Mouse (Mus musculus) ES-CJ7 (cell line): ENCODE results near the gene Maml2.

Source experiments
- DNase-seq: peaks from one replicate; pipeline ENCODE4 v3.0.0; 2011; ENCODE audit warnings: low read depth, low spot score

The Maml2 gene

GRCm38 (mm10) chr9:13446703-13447285, 149.0 kb downstream of the Maml2 start, which contains the start of gene Gm17571:
Gene Gm17571 (minus strand): TSS chr9:13446753.
- DNase-seq = no peak

GRCm38 (mm10) chr9:13448716-13449115, 151.0 kb downstream of the Maml2 start:
- DNase-seq = no peak

- DNase-seq = no peak
Measured at GRCm38 (mm10) chr9:13454651-13455123, 156.9 kb downstream of the Maml2 start.

- no peak for DNase-seq
Measured at GRCm38 (mm10) chr9:13455231-13455630, 157.5 kb downstream of the Maml2 start.

GRCm38 (mm10) chr9:13457774-13458173, 160.0 kb downstream of the Maml2 start:
- no peak for DNase-seq

- DNase-seq = no peak
Measured at GRCm38 (mm10) chr9:13459371-13459770, 161.6 kb downstream of the Maml2 start.

- no peak for DNase-seq
Measured at GRCm38 (mm10) chr9:13460012-13460411, 162.3 kb downstream of the Maml2 start.

- DNase-seq = no peak
Measured at GRCm38 (mm10) chr9:13460926-13461325, 163.2 kb downstream of the Maml2 start.

- no peak for DNase-seq
Measured at GRCm38 (mm10) chr9:13465358-13466020, 167.7 kb downstream of the Maml2 start.

- DNase-seq = no peak
Measured at GRCm38 (mm10) chr9:13466351-13466750, 168.6 kb downstream of the Maml2 start.

GRCm38 (mm10) chr9:13466816-13467215, 169.1 kb downstream of the Maml2 start:
- DNase-seq = no peak

GRCm38 (mm10) chr9:13467745-13468144, 170.0 kb downstream of the Maml2 start:
- no peak for DNase-seq

- DNase-seq = no peak
Measured at GRCm38 (mm10) chr9:13468778-13469177, 171.0 kb downstream of the Maml2 start.

GRCm38 (mm10) chr9:13470013-13470412, 172.3 kb downstream of the Maml2 start:
- DNase-seq = no peak

- DNase-seq = no peak
Measured at GRCm38 (mm10) chr9:13474951-13475350, 177.2 kb downstream of the Maml2 start.

- no peak for DNase-seq
Measured at GRCm38 (mm10) chr9:13479275-13479674, 181.5 kb downstream of the Maml2 start.

- DNase-seq = no peak
Measured at GRCm38 (mm10) chr9:13483199-13484068, 185.7 kb downstream of the Maml2 start.

- no peak for DNase-seq
Measured at GRCm38 (mm10) chr9:13484267-13485240, 186.8 kb downstream of the Maml2 start.

- no peak for DNase-seq
Measured at GRCm38 (mm10) chr9:13485914-13486313, 188.2 kb downstream of the Maml2 start.

GRCm38 (mm10) chr9:13491107-13491506, 193.3 kb downstream of the Maml2 start:
- no peak for DNase-seq
